Mouse (Mus musculus): Measurements from ENCODE around the gene Snx12. TPM values are rescaled to one million over a fixed set of nuclear protein-coding genes. Genes with fewer than 3 reads are reported as not detected.
A peak's percentile ranks its signal among the peaks of the same experiment; 100 is the strongest.

Gene Snx12
- polyA plus RNA-seq, 1 experiment from 2014 or later, result 36.5 TPM

DNA sequence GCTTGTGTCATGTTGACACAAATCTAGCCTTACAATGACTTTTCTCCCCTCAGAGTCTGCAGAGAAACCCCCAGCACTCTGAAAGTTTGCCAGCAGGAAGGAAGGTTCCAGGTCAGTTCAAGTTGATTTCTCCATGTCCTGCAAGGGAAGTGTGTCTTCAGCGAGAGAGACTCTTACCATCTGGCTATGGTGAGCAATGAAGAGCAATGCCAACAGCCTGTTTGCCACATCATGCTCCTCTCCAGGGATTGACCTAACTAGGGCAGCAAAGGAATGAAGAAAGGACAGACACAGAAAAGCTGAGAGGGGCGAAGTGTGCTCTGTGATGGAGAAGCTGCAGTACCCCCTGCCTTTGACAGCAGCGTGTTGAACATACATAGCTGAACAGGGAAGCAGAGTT is 59.8 kb downstream of the Snx12 start:
- H3K27ac ChIP-seq (ENCODE audit: low read depth, low read length), result no peak overlapping the region
- no peak overlapping the region for H3K9ac ChIP-seq (replicated peaks; ENCODE audit: low read depth, low read length)

DNA sequence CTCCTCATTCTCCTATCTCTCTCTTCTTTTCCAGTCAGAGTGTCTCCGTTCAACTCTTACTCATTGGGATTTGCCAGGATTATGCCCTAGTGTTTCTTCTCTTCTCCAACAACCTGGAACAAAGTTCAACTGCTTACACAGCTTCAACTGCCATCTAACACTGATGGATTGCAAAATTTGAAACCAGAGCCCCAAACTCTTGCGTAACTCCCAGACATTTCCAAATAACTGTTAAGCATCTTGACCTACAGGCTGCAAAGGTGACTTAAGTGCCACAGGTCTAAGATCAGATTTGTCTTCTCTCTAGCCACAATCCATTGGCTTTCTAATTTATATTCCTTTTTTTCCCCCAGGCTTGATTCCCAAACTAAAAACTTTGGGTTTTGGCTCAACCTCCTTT is 64.9 kb downstream of the Snx12 start:
- H3K36me3 ChIP-seq (ENCODE audit: control insufficient read depth, insufficient read depth, low read length), result no peaks in the 10 kb centered on the region
- no peaks in the 10 kb centered on the region for H3K27me3 ChIP-seq (ENCODE audit: control insufficient read depth, insufficient read depth, low read length)
- H3K4me3 ChIP-seq (ENCODE audit: low read depth, low read length), result no peak overlapping the region
- 92% methylated on average over 2 of the region's 2 CpGs for WGBS
- H3K27ac ChIP-seq (ENCODE audit: low read depth, low read length), result no peak overlapping the region
- H3K9ac ChIP-seq (replicated peaks; ENCODE audit: low read depth, low read length), result no peak overlapping the region
- no peaks in the 10 kb centered on the region for H3K9me3 ChIP-seq (ENCODE audit: control insufficient read depth, low read length)
- ATAC-seq (ENCODE audit: low read depth), result no peak
- H3K4me2 ChIP-seq (ENCODE audit: low read depth, low read length), result no peak overlapping the region
- H3K4me1 ChIP-seq (ENCODE audit: control insufficient read depth, insufficient read depth, low read length), result no peaks in the 10 kb centered on the region

More for the DNA sequence above, 59.8 kb downstream of the Snx12 start:
- H3K36me3 ChIP-seq (ENCODE audit: control insufficient read depth, insufficient read depth, low read length), result no peaks in the 10 kb centered on the region
- 86% methylated on average over 3 of the region's 3 CpGs for WGBS
- H3K4me2 ChIP-seq (ENCODE audit: low read depth, low read length), result no peak overlapping the region
- no peaks in the 10 kb centered on the region for H3K27me3 ChIP-seq (ENCODE audit: control insufficient read depth, insufficient read depth, low read length)
- no peak overlapping the region for H3K4me3 ChIP-seq (ENCODE audit: low read depth, low read length)
- H3K4me1 ChIP-seq (ENCODE audit: control insufficient read depth, insufficient read depth, low read length), result no peaks in the 10 kb centered on the region
- ATAC-seq (ENCODE audit: low read depth), result no peak
- H3K9me3 ChIP-seq (ENCODE audit: control insufficient read depth, low read length), result no peaks in the 10 kb centered on the region

DNA sequence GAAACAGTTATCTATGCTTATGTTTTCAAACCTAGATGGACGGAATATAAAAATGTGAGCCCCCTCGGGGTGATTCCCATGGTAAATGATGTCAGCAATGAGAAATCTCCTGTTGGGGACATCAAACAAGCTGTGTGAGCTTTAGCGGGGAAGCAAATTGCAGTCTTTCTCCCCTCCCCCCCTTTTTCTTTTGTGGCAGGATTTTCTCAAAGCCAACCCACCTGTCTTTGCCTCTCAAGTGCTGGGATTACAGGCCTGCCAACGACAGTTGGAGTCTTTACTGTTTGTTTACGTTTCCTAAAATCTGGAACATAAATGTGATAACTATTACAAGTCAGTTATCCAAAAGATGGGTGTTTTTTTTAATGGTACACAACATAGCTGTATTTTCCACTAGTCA is 66.0 kb downstream of the Snx12 start:
- H3K9ac ChIP-seq (replicated peaks; ENCODE audit: low read depth, low read length), result no peak overlapping the region
- H3K27me3 ChIP-seq (ENCODE audit: control insufficient read depth, insufficient read depth, low read length), result no peaks in the 10 kb centered on the region
- no peaks in the 10 kb centered on the region for H3K4me1 ChIP-seq (ENCODE audit: control insufficient read depth, insufficient read depth, low read length)
- no peak overlapping the region for H3K4me3 ChIP-seq (ENCODE audit: low read depth, low read length)
- WGBS, result 29% methylated on average over 5 of the region's 5 CpGs
- no peak for ATAC-seq (ENCODE audit: low read depth)
- no peak overlapping the region for H3K4me2 ChIP-seq (ENCODE audit: low read depth, low read length)
- no peaks in the 10 kb centered on the region for H3K36me3 ChIP-seq (ENCODE audit: control insufficient read depth, insufficient read depth, low read length)
- no peak overlapping the region for H3K27ac ChIP-seq (ENCODE audit: low read depth, low read length)
- no peaks in the 10 kb centered on the region for H3K9me3 ChIP-seq (ENCODE audit: control insufficient read depth, low read length)

DNA sequence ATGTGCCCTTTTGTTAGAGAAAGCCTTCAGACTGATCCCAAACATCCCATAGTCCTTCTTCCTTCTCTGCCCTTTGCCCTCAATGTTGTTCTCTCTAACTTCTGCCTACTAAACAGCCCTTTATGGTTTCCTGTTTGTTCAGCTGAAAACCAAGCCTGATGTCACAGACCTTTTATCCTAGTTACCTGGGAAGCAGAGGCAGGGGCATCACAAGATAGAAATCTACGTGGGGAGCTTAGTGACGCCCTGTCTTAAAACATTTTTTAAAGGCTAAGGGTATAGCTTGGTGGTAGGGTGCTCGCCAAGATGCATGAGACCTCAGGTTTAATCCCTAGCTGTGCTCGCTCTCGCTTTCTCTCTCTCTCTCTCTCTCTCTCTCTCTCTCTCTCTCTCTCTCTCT is 74.9 kb downstream of the Snx12 start:
- no peak for ATAC-seq (ENCODE audit: low read depth)
- Histone ChIP-seq H3K9ac (replicated peaks; ENCODE audit: low read depth, low read length) (no peak overlapping the region), H3K27me3 (ENCODE audit: control insufficient read depth, insufficient read depth, low read length) (no peaks in the 10 kb centered on the region), H3K27ac (ENCODE audit: low read depth, low read length) (no peak overlapping the region), H3K4me2 (ENCODE audit: low read depth, low read length) (no peak overlapping the region), H3K36me3 (ENCODE audit: control insufficient read depth, insufficient read depth, low read length) (no peaks in the 10 kb centered on the region), H3K4me1 (ENCODE audit: control insufficient read depth, insufficient read depth, low read length) (no peaks in the 10 kb centered on the region), H3K9me3 (ENCODE audit: control insufficient read depth, low read length) (no peaks in the 10 kb centered on the region), H3K4me3 (ENCODE audit: low read depth, low read length) (no peak overlapping the region)
- WGBS, result 80% methylated on average over 5 of the region's 5 CpGs

DNA sequence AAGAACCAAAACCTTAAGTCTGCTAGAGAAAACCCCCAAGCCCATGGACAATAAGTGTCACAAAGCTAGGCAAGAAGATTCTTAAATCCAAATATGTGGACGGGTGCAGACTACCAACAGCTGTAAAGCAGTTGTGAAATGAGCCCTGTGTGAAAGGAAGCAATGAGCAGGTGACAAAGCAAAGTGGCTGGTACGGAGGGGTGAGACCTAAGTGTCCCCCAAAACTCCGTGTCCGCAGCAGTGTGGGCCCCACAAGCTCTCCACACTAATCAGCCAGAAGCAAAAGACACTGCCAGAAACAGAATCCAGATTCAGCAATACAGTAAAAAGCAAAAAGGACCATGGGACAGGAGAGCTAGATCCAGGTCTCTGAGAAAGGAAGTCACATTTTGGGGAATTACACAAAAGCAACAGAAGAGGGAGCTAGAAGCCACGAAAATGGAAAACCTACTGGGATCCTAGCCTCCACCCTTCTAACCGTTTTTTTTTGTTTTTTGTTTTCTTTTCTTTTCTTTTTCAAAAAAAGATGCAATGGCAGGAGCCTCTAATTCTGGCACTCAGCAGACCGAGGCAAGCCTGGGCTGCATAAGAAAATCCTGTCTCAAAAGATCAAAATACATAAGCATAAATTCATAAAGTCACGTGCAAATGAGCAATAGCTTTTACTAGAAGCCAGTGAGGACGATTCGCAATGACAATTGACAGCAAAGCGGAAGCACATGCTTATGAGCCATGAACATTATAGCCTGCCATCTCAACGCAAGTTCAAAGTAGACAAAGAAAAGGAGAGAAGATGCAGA is 90.2 kb downstream of the Snx12 start:
- peak; percentile 54; the same call in 1 of the 2 replicates for ATAC-seq (ENCODE audit: low read depth)
- Histone ChIP-seq H3K36me3 (ENCODE audit: control insufficient read depth, insufficient read depth, low read length) (no peaks in the 10 kb centered on the region), H3K9me3 (ENCODE audit: control insufficient read depth, low read length) (no peaks in the 10 kb centered on the region), H3K27ac (ENCODE audit: low read depth, low read length) (no peak overlapping the region), H3K4me1 (ENCODE audit: control insufficient read depth, insufficient read depth, low read length) (no peaks in the 10 kb centered on the region), H3K4me3 (ENCODE audit: low read depth, low read length) (no peak overlapping the region), H3K27me3 (ENCODE audit: control insufficient read depth, insufficient read depth, low read length) (no peaks in the 10 kb centered on the region), H3K9ac (replicated peaks; ENCODE audit: low read depth, low read length) (no peak overlapping the region), H3K4me2 (ENCODE audit: low read depth, low read length) (peak overlapping the region; percentile 30; the same call in 1 of the 2 replicates)
- WGBS, result 36% methylated on average over 12 of the region's 12 CpGs

DNA sequence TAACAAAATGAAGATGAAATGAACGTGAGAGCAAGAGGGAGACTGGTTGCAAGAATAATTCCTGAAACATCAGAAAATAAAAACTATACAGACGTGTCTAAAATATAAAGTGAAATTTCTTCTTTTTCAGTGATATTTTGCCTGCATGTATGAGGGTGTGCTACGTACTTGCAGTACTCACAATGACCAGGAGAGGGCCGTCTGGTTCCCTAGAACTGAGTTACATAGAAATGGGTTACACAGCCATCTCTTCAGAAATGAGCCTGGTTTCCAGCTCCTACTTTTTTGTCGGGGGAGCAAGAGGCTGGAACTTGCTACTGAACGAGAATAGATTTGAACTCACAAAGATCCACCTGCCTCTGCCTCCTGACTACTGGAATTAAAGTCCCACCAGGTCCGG is 91.4 kb downstream of the Snx12 start:
- Histone ChIP-seq H3K9me3 (ENCODE audit: control insufficient read depth, low read length) (no peaks in the 10 kb centered on the region), H3K9ac (replicated peaks; ENCODE audit: low read depth, low read length) (no peak overlapping the region), H3K4me2 (ENCODE audit: low read depth, low read length) (no peak overlapping the region), H3K36me3 (ENCODE audit: control insufficient read depth, insufficient read depth, low read length) (no peaks in the 10 kb centered on the region), H3K27me3 (ENCODE audit: control insufficient read depth, insufficient read depth, low read length) (no peaks in the 10 kb centered on the region), H3K4me3 (ENCODE audit: low read depth, low read length) (no peak overlapping the region), H3K4me1 (ENCODE audit: control insufficient read depth, insufficient read depth, low read length) (no peaks in the 10 kb centered on the region), H3K27ac (ENCODE audit: low read depth, low read length) (no peak overlapping the region)
- no peak for ATAC-seq (ENCODE audit: low read depth)
- WGBS, result 24% methylated on average over 7 of the region's 7 CpGs

DNA sequence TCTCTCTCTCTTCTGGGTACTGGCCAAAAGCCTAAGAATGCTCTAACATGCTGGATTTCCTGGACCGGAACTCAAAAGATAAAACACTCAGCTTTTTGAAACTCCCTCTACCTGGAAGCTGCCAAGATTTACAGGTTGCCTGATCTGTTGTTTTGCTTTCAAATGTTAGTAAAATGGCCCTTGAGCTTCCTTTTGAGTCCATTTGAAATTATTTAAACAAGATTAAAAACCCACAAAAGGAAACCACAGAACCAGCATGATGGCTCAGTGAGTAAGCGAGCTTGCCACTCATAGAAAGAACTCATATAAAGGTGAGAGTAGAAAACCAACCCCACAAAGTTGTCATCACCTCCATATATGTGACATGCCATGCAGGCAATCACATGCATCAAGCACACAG is 93.8 kb downstream of the Snx12 start:
- WGBS, result 94% methylated on average over 2 of the region's 2 CpGs
- no peaks in the 10 kb centered on the region for H3K27me3 ChIP-seq (ENCODE audit: control insufficient read depth, insufficient read depth, low read length)
- no peak overlapping the region for H3K4me2 ChIP-seq (ENCODE audit: low read depth, low read length)
- no peak overlapping the region for H3K9ac ChIP-seq (replicated peaks; ENCODE audit: low read depth, low read length)
- H3K27ac ChIP-seq (ENCODE audit: low read depth, low read length), result no peak overlapping the region
- H3K4me3 ChIP-seq (ENCODE audit: low read depth, low read length), result no peak overlapping the region
- no peaks in the 10 kb centered on the region for H3K9me3 ChIP-seq (ENCODE audit: control insufficient read depth, low read length)
- no peaks in the 10 kb centered on the region for H3K36me3 ChIP-seq (ENCODE audit: control insufficient read depth, insufficient read depth, low read length)
- no peaks in the 10 kb centered on the region for H3K4me1 ChIP-seq (ENCODE audit: control insufficient read depth, insufficient read depth, low read length)
- ATAC-seq (ENCODE audit: low read depth), result no peak

DNA sequence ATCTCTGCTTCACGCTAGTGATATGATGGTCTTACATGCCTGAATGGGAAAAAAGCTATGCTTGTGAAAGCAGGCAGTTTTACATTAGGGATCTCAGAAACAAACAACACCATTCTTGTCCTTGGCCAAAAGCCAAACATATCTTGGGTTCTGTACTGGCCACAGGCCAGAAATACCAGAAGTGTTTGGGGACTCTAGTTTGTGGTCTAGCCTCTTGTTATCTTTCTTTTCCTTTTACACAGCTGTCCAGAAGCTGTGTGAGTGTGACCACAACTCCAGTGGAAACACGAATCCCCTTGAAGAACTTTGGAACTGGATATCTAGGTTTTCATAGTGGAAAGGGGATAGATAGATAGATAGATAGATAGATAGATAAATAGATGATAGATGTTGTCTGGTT is 95.4 kb downstream of the Snx12 start:
- H3K4me2 ChIP-seq (ENCODE audit: low read depth, low read length), result no peak overlapping the region
- H3K9me3 ChIP-seq (ENCODE audit: control insufficient read depth, low read length), result no peaks in the 10 kb centered on the region
- no peak for ATAC-seq (ENCODE audit: low read depth)
- H3K4me1 ChIP-seq (ENCODE audit: control insufficient read depth, insufficient read depth, low read length), result no peaks in the 10 kb centered on the region
- no peak overlapping the region for H3K4me3 ChIP-seq (ENCODE audit: low read depth, low read length)
- no peak overlapping the region for H3K27ac ChIP-seq (ENCODE audit: low read depth, low read length)
- no peaks in the 10 kb centered on the region for H3K36me3 ChIP-seq (ENCODE audit: control insufficient read depth, insufficient read depth, low read length)
- no peaks in the 10 kb centered on the region for H3K27me3 ChIP-seq (ENCODE audit: control insufficient read depth, insufficient read depth, low read length)
- WGBS, result 64% methylated on average over 2 of the region's 2 CpGs
- no peak overlapping the region for H3K9ac ChIP-seq (replicated peaks; ENCODE audit: low read depth, low read length)

DNA sequence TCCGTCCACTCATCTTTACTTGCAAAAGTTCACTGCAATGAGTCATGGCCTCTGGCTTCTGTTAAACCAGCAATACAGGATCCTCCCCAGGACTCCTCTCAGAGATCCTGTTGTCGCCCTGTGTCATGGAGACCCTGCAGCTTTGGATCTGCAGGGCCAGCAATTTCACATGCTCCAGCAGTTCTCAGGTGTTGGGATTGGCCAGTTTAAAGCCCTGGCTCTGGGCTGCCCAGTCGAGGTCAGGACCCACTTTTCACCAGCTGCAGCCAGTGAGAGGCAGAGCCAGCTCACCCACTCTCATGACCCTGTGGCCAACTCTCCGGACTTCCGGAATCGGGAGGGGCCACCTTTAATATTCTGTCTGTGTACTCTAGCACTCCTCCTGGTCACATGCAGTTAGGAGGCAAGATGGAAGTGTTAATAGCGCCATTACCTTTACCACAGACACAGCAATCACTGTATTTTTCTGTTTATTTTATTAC is 95.8 kb downstream of the Snx12 start:
- Histone ChIP-seq H3K4me2 (ENCODE audit: low read depth, low read length) (no peak overlapping the region), H3K27me3 (ENCODE audit: control insufficient read depth, insufficient read depth, low read length) (no peaks in the 10 kb centered on the region), H3K9ac (replicated peaks; ENCODE audit: low read depth, low read length) (no peak overlapping the region), H3K9me3 (ENCODE audit: control insufficient read depth, low read length) (no peaks in the 10 kb centered on the region), H3K4me3 (ENCODE audit: low read depth, low read length) (no peak overlapping the region), H3K36me3 (ENCODE audit: control insufficient read depth, insufficient read depth, low read length) (no peaks in the 10 kb centered on the region), H3K27ac (ENCODE audit: low read depth, low read length) (no peak overlapping the region), H3K4me1 (ENCODE audit: control insufficient read depth, insufficient read depth, low read length) (no peaks in the 10 kb centered on the region)
- 67% methylated on average over 7 of the region's 7 CpGs for WGBS
- no peak for ATAC-seq (ENCODE audit: low read depth)

Data from neural tube, embryonic 14.5 days (tissue).